Mouse (Mus musculus) forebrain, embryonic 16.5 days (tissue): ENCODE results near the gene Gm26566. TPM values are rescaled to one million over a fixed set of nuclear protein-coding genes. Genes with fewer than 3 reads are reported as not detected.

Source experiments
- ATAC-seq: fragments of 200-750 bp; cut with Nextera tagmentation; 2 replicates; pipeline ENCODE4 v1.8.0; 2017; ENCODE audit warnings: mild to moderate bottlenecking, moderate library complexity
- H3K27ac ChIP-seq: fragments of 300-500 bp; sonication (generic); 2 replicates; pipeline ENCODE4 v1.5.1; 2014; ENCODE audit warnings: low read length, control low read depth
- H3K27me3 ChIP-seq: fragments of 300-500 bp; sonication (generic); replicated peaks from 2 replicates; pipeline ENCODE4 v1.6.1; 2014; ENCODE audit warnings: low read length; ENCODE audit not compliant: control insufficient read depth, insufficient read depth
- H3K36me3 ChIP-seq: fragments of 300-500 bp; sonication (generic); 2 replicates; pipeline ENCODE4 v1.6.1; 2014; ENCODE audit not compliant: control insufficient read depth, insufficient read depth
- H3K4me1 ChIP-seq: fragments of 300-500 bp; sonication (generic); replicated peaks from 2 replicates; pipeline ENCODE4 v1.6.1; 2014; ENCODE audit warnings: low read length; ENCODE audit not compliant: control insufficient read depth, insufficient read depth
- H3K4me2 ChIP-seq: fragments of 300-500 bp; sonication (generic); 2 replicates; pipeline ENCODE4 v1.6.1; 2014; ENCODE audit warnings: mild to moderate bottlenecking, low read length, control low read depth
- H3K4me3 ChIP-seq: fragments of 300-500 bp; sonication (generic); replicated peaks from 2 replicates; pipeline ENCODE4 v1.5.1; 2014; ENCODE audit warnings: mild to moderate bottlenecking, low read length, control low read depth
- H3K9ac ChIP-seq: fragments of 300-500 bp; sonication (generic); replicated peaks from 2 replicates; pipeline ENCODE4 v1.6.1; 2014; ENCODE audit warnings: low read depth, low read length, control low read depth
- H3K9me3 ChIP-seq: fragments of 300-500 bp; sonication (generic); 2 replicates; pipeline ENCODE4 v1.6.1; 2016; ENCODE audit warnings: low read length; ENCODE audit not compliant: control insufficient read depth
- WGBS: fragments of 180-500 bp; shearing (Covaris S2); extraction: QIAGEN DNeasy Blood & Tissue Kit; methylation state at CpG from one replicate; pipeline ENCODE4 v1.1.7; 2014; 5-methylcytosine and 5-hydroxymethylcytosine counted together
- polyA plus RNA-seq: library from polyadenylated mRNA; unstranded; fragments of >200 nt; fragmentation: Nextera tagmentation; extraction: Ambion mirVana; gene quantifications from 2 replicates; pipeline ENCODE4 v1.2.1, GENCODE M21; 2015

Gene Gm26566
- 1.2 and 1.4 TPM in 2 replicates for polyA plus RNA-seq

GRCm38 (mm10) chr4:88721791-88722721 lies at the start of gene Gm26566, which contains the start of gene Klhl9:
TSS of gene Gm26566 (plus strand) at chr4:88721805.
TSS of gene Klhl9 (minus strand) at chr4:88722465.
- Histone ChIP-seq H3K27me3 (no peaks in the 10 kb centered on the region), H3K9ac (peak within 1 kb of the TSS; percentile 98), H3K4me3 (peak within 1 kb of the TSS; percentile 83), H3K4me2 (peak within 1 kb of the TSS; percentile 97), H3K27ac (peak within 1 kb of the TSS; percentile 96), H3K9me3 (no peaks in the 10 kb centered on the region), H3K36me3 (peaks cover 2% of the 10 kb centered on the region), H3K4me1 (peaks cover 26% of the 10 kb centered on the region)
- peak; percentile 95 for ATAC-seq
- under 1% methylated on average over 80 of the region's 82 CpGs for WGBS

- Histone ChIP-seq H3K9me3 (no peaks in the 10 kb centered on the region), H3K36me3 (no peaks in the 10 kb centered on the region), H3K4me1 (no peaks in the 10 kb centered on the region), H3K4me2 (no peak within 1 kb of the TSS), H3K9ac (no peak within 1 kb of the TSS), H3K27me3 (no peaks in the 10 kb centered on the region), H3K27ac (no peak within 1 kb of the TSS), H3K4me3 (no peak within 1 kb of the TSS)
- WGBS: 86% methylated on average over 1 of the region's 1 CpGs
- no peak for ATAC-seq
These were observed 44.8 kb upstream of the Gm26566 start, which contains the start of gene Ifna16 for GRCm38 (mm10) chr4:88676824-88677223. TSS of gene Ifna16 (minus strand) at chr4:88676924.

- Histone ChIP-seq H3K4me2 (no peak overlapping the region), H3K9me3 (no peaks in the 10 kb centered on the region), H3K4me3 (no peak overlapping the region), H3K27me3 (no peaks in the 10 kb centered on the region), H3K36me3 (no peaks in the 10 kb centered on the region), H3K9ac (no peak overlapping the region), H3K27ac (no peak overlapping the region), H3K4me1 (no peaks in the 10 kb centered on the region)
- ATAC-seq: no peak
- WGBS: 50% methylated on average over 8 of the region's 8 CpGs
These were observed 41.2 kb upstream of the Gm26566 start for GRCm38 (mm10) chr4:88680362-88680761.

- Histone ChIP-seq H3K9ac (no peak overlapping the region), H3K27me3 (no peaks in the 10 kb centered on the region), H3K4me3 (no peak overlapping the region), H3K27ac (no peak overlapping the region), H3K4me2 (no peak overlapping the region), H3K36me3 (no peaks in the 10 kb centered on the region), H3K4me1 (no peaks in the 10 kb centered on the region), H3K9me3 (no peaks in the 10 kb centered on the region)
- WGBS: 77% methylated on average over 3 of the region's 3 CpGs
- no peak for ATAC-seq
These were observed 40.3 kb upstream of the Gm26566 start for GRCm38 (mm10) chr4:88681353-88681752.

GRCm38 (mm10) chr4:88683812-88684211 lies 37.8 kb upstream of the Gm26566 start, which contains the start of gene Ifna2:
TSS of gene Ifna2 (minus strand) at chr4:88683912.
- Histone ChIP-seq H3K36me3 (no peaks in the 10 kb centered on the region), H3K9me3 (no peaks in the 10 kb centered on the region), H3K4me3 (no peak within 1 kb of the TSS), H3K4me1 (no peaks in the 10 kb centered on the region), H3K9ac (no peak within 1 kb of the TSS), H3K27me3 (no peaks in the 10 kb centered on the region), H3K27ac (no peak within 1 kb of the TSS), H3K4me2 (no peak within 1 kb of the TSS)
- ATAC-seq: no peak
- WGBS: 100% methylated on average over 1 of the region's 1 CpGs

- 65% methylated on average over 2 of the region's 2 CpGs for WGBS
- H3K27ac ChIP-seq: no peak within 1 kb of the TSS
- no peaks in the 10 kb centered on the region for H3K36me3 ChIP-seq
- H3K4me2 ChIP-seq: no peak within 1 kb of the TSS
- H3K27me3 ChIP-seq: no peaks in the 10 kb centered on the region
- no peaks in the 10 kb centered on the region for H3K9me3 ChIP-seq
- H3K4me1 ChIP-seq: no peaks in the 10 kb centered on the region
- no peak within 1 kb of the TSS for H3K4me3 ChIP-seq
- no peak within 1 kb of the TSS for H3K9ac ChIP-seq
- ATAC-seq: no peak
These were observed 30.3 kb upstream of the Gm26566 start, which contains the start of gene Ifnab for GRCm38 (mm10) chr4:88691259-88691658. TSS of gene Ifnab (minus strand) at chr4:88691359.

GRCm38 (mm10) chr4:88692537-88692936 lies 29.1 kb upstream of the Gm26566 start:
- Histone ChIP-seq H3K4me1 (no peaks in the 10 kb centered on the region), H3K27ac (no peak overlapping the region), H3K4me3 (no peak overlapping the region), H3K4me2 (no peak overlapping the region), H3K9ac (no peak overlapping the region), H3K27me3 (no peaks in the 10 kb centered on the region), H3K9me3 (no peaks in the 10 kb centered on the region), H3K36me3 (no peaks in the 10 kb centered on the region)
- no peak for ATAC-seq
- 96% methylated on average over 1 of the region's 1 CpGs for WGBS

GRCm38 (mm10) chr4:88693392-88693791 lies 28.2 kb upstream of the Gm26566 start:
- Histone ChIP-seq H3K27me3 (no peaks in the 10 kb centered on the region), H3K4me2 (no peak overlapping the region), H3K4me3 (no peak overlapping the region), H3K9ac (no peak overlapping the region), H3K9me3 (no peaks in the 10 kb centered on the region), H3K36me3 (no peaks in the 10 kb centered on the region), H3K4me1 (no peaks in the 10 kb centered on the region), H3K27ac (no peak overlapping the region)
- WGBS: 87% methylated on average over 2 of the region's 2 CpGs
- ATAC-seq: no peak

- H3K4me3 ChIP-seq: no peak overlapping the region
- no peaks in the 10 kb centered on the region for H3K9me3 ChIP-seq
- H3K27me3 ChIP-seq: no peaks in the 10 kb centered on the region
- no peak overlapping the region for H3K9ac ChIP-seq
- H3K4me2 ChIP-seq: no peak overlapping the region
- no peak overlapping the region for H3K27ac ChIP-seq
- WGBS: 28% methylated on average over 3 of the region's 3 CpGs
- ATAC-seq: peak; percentile 84; the same call in 1 of the 2 replicates
- H3K36me3 ChIP-seq: no peaks in the 10 kb centered on the region
- H3K4me1 ChIP-seq: no peaks in the 10 kb centered on the region
These were observed 25.2 kb upstream of the Gm26566 start for GRCm38 (mm10) chr4:88696237-88696884.
